Mouse (Mus musculus) embryonic facial prominence, embryonic 12.5 days (tissue): Measurements from ENCODE around the gene Pard6b. TPM values are rescaled to one million over a fixed set of nuclear protein-coding genes. Genes with fewer than 3 reads are reported as not detected.

Experiments used
- ATAC-seq: fragments of 200-750 bp; cut with Nextera tagmentation; 2 replicates; pipeline ENCODE4 v1.8.0; 2017; ENCODE audit not compliant: insufficient number of reproducible peaks, insufficient read depth, low FRiP score, low TSS enrichment
- H3K27ac ChIP-seq: fragments of 300-500 bp; sonication (generic); 2 replicates; pipeline ENCODE4 v1.5.1; 2016; ENCODE audit warnings: mild to moderate bottlenecking
- H3K27me3 ChIP-seq: fragments of 300-500 bp; sonication (generic); 2 replicates; pipeline ENCODE4 v1.6.1; 2016; ENCODE audit warnings: mild to moderate bottlenecking, moderate library complexity
- H3K36me3 ChIP-seq: fragments of 300-500 bp; sonication (generic); 2 replicates; pipeline ENCODE4 v1.6.1; 2016; ENCODE audit warnings: mild to moderate bottlenecking
- H3K4me1 ChIP-seq: fragments of 300-500 bp; sonication (generic); 2 replicates; pipeline ENCODE4 v1.6.1; 2016
- H3K4me2 ChIP-seq: fragments of 300-500 bp; sonication (generic); replicated peaks from 2 replicates; pipeline ENCODE4 v1.6.1; 2016; ENCODE audit warnings: mild to moderate bottlenecking, moderate library complexity
- H3K4me3 ChIP-seq: fragments of 300-500 bp; sonication (generic); 2 replicates; pipeline ENCODE4 v1.5.1; 2016; ENCODE audit warnings: mild to moderate bottlenecking
- H3K9ac ChIP-seq: fragments of 300-500 bp; sonication (generic); 2 replicates; pipeline ENCODE4 v1.6.1; 2016; ENCODE audit warnings: mild to moderate bottlenecking, moderate library complexity
- H3K9me3 ChIP-seq: fragments of 300-500 bp; sonication (generic); 2 replicates; pipeline ENCODE4 v1.6.1; 2016; ENCODE audit warnings: mild to moderate bottlenecking, moderate library complexity
- WGBS: fragments of 180-500 bp; shearing (Covaris S2); methylation state at CpG from one replicate; pipeline ENCODE4 v1.1.7; 2016; 5-methylcytosine and 5-hydroxymethylcytosine counted together
- polyA plus RNA-seq: library from polyadenylated mRNA; unstranded; fragments of >200 nt; fragmentation: Nextera tagmentation; extraction: Ambion mirVana; gene quantifications from 2 replicates; pipeline ENCODE4 v1.2.1, GENCODE M21; 2016

The Pard6b gene
- polyA plus RNA-seq, 1 experiment from 2014 or later, result 6.6 TPM

- H3K27me3 ChIP-seq, result peaks cover 3% of the 10 kb centered on the region
- H3K4me3 ChIP-seq, result no peak overlapping the region
- H3K9ac ChIP-seq, result no peak overlapping the region
- H3K36me3 ChIP-seq, result no peaks in the 10 kb centered on the region
- no peaks in the 10 kb centered on the region for H3K4me1 ChIP-seq
- H3K27ac ChIP-seq, result no peak overlapping the region
- no peak overlapping the region for H3K4me2 ChIP-seq
- WGBS, result 77% methylated on average over 7 of the region's 7 CpGs
- no peaks in the 10 kb centered on the region for H3K9me3 ChIP-seq
- ATAC-seq, result no peak
These were observed 15.3 kb upstream of the Pard6b start for GRCm38 (mm10) chr2:168065511-168065910.

GRCm38 (mm10) chr2:168066783-168067182 lies 14.0 kb upstream of the Pard6b start:
- WGBS, result 46% methylated on average over 8 of the region's 8 CpGs
- 0 out of 2 replicates have a peak, but pooled peaks cover under 1% of the 10 kb centered on the region for H3K4me1 ChIP-seq
- no peak overlapping the region for H3K27ac ChIP-seq
- no peak overlapping the region for H3K4me3 ChIP-seq
- H3K27me3 ChIP-seq, result peaks cover 3% of the 10 kb centered on the region
- H3K9me3 ChIP-seq, result no peaks in the 10 kb centered on the region
- H3K9ac ChIP-seq, result no peak overlapping the region
- no peaks in the 10 kb centered on the region for H3K36me3 ChIP-seq
- no peak overlapping the region for H3K4me2 ChIP-seq
- no peak for ATAC-seq

- Histone ChIP-seq H3K4me2 (no peak overlapping the region), H3K4me3 (no peak overlapping the region), H3K9ac (no peak overlapping the region), H3K27ac (no peak overlapping the region), H3K9me3 (no peaks in the 10 kb centered on the region), H3K27me3 (peaks cover 3% of the 10 kb centered on the region), H3K4me1 (peaks cover 16% of the 10 kb centered on the region), H3K36me3 (no peaks in the 10 kb centered on the region)
- WGBS, result 53% methylated on average over 5 of the region's 5 CpGs
- no peak for ATAC-seq
These were observed 10.4 kb upstream of the Pard6b start for GRCm38 (mm10) chr2:168070425-168070824.

GRCm38 (mm10) chr2:168072436-168073131 lies 8.2 kb upstream of the Pard6b start:
- Histone ChIP-seq H3K4me3 (no peak overlapping the region), H3K27me3 (no peaks in the 10 kb centered on the region), H3K9me3 (no peaks in the 10 kb centered on the region), H3K4me1 (peaks cover 16% of the 10 kb centered on the region), H3K4me2 (peak overlapping the region; percentile 30; the same call in 1 of the 2 replicates), H3K27ac (peak overlapping the region; percentile 69), H3K9ac (peak overlapping the region; percentile 15; the same call in 1 of the 2 replicates), H3K36me3 (no peaks in the 10 kb centered on the region)
- ATAC-seq, result peak; percentile 61; the same call in 1 of the 2 replicates
- WGBS, result 6% methylated on average over 8 of the region's 12 CpGs

GRCm38 (mm10) chr2:168073722-168074121 lies 7.1 kb upstream of the Pard6b start:
- H3K27me3 ChIP-seq, result peaks cover 4% of the 10 kb centered on the region; the same call in 1 of the 2 replicates
- H3K4me2 ChIP-seq, result no peak overlapping the region
- no peak overlapping the region for H3K27ac ChIP-seq
- H3K9ac ChIP-seq, result no peak overlapping the region
- 76% methylated on average over 5 of the region's 5 CpGs for WGBS
- no peak overlapping the region for H3K4me3 ChIP-seq
- no peak for ATAC-seq
- no peaks in the 10 kb centered on the region for H3K36me3 ChIP-seq
- H3K9me3 ChIP-seq, result no peaks in the 10 kb centered on the region
- peaks cover 16% of the 10 kb centered on the region for H3K4me1 ChIP-seq

- Histone ChIP-seq H3K4me2 (no peak overlapping the region), H3K4me3 (no peak overlapping the region), H3K27me3 (peaks cover 4% of the 10 kb centered on the region; the same call in 1 of the 2 replicates), H3K9me3 (no peaks in the 10 kb centered on the region), H3K9ac (no peak overlapping the region), H3K36me3 (no peaks in the 10 kb centered on the region), H3K27ac (no peak overlapping the region), H3K4me1 (peaks cover 16% of the 10 kb centered on the region)
- WGBS, result 59% methylated on average over 3 of the region's 3 CpGs
- ATAC-seq, result no peak
These were observed 6.3 kb upstream of the Pard6b start for GRCm38 (mm10) chr2:168074457-168074856.

- H3K9ac ChIP-seq, result no peak overlapping the region
- no peaks in the 10 kb centered on the region for H3K9me3 ChIP-seq
- no peak overlapping the region for H3K4me2 ChIP-seq
- no peaks in the 10 kb centered on the region for H3K36me3 ChIP-seq
- WGBS, result 72% methylated on average over 20 of the region's 20 CpGs
- no peak overlapping the region for H3K4me3 ChIP-seq
- H3K27ac ChIP-seq, result no peak overlapping the region
- peaks cover 18% of the 10 kb centered on the region for H3K4me1 ChIP-seq
- H3K27me3 ChIP-seq, result peaks cover 12% of the 10 kb centered on the region
- ATAC-seq, result no peak
These were observed 3.8 kb upstream of the Pard6b start for GRCm38 (mm10) chr2:168076840-168077576.

- ATAC-seq, result no peak
- Histone ChIP-seq H3K27ac (no peak overlapping the region), H3K9me3 (no peaks in the 10 kb centered on the region), H3K9ac (no peak overlapping the region), H3K4me3 (no peak overlapping the region), H3K4me2 (no peak overlapping the region), H3K4me1 (peaks cover 9% of the 10 kb centered on the region), H3K27me3 (peaks cover 24% of the 10 kb centered on the region), H3K36me3 (no peaks in the 10 kb centered on the region)
- 42% methylated on average over 15 of the region's 15 CpGs for WGBS
These were observed 2.5 kb upstream of the Pard6b start for GRCm38 (mm10) chr2:168078107-168078830.

GRCm38 (mm10) chr2:168081299-168081932 lies 612 bp downstream of the Pard6b start:
- Histone ChIP-seq H3K36me3 (no peaks in the 10 kb centered on the region), H3K9ac (peak overlapping the region; percentile 59), H3K27ac (peak overlapping the region; percentile 51; the same call in 1 of the 2 replicates), H3K27me3 (peaks cover 28% of the 10 kb centered on the region), H3K4me3 (peak overlapping the region; percentile 77), H3K9me3 (no peaks in the 10 kb centered on the region), H3K4me2 (peak overlapping the region; percentile 95), H3K4me1 (peaks cover 7% of the 10 kb centered on the region; the same call in 1 of the 2 replicates)
- under 1% methylated on average over 48 of the region's 49 CpGs for WGBS
- ATAC-seq, result no peak

GRCm38 (mm10) chr2:168081933-168082306 lies 1.1 kb downstream of the Pard6b start:
- 5% methylated on average over 14 of the region's 14 CpGs for whole genome bisulfite sequencing
- Histone ChIP-seq H3K4me1 (peaks cover 7% of the 10 kb centered on the region; the same call in 1 of the 2 replicates), H3K36me3 (no peaks in the 10 kb centered on the region), H3K4me2 (peak overlapping the region; percentile 95), H3K4me3 (peak overlapping the region; percentile 77), H3K27me3 (peaks cover 28% of the 10 kb centered on the region), H3K9me3 (no peaks in the 10 kb centered on the region), H3K27ac (no peak overlapping the region), H3K9ac (0 out of 2 replicates have a peak overlapping the region, but pooled peaks have one; percentile 19)
- no peak for ATAC-seq

- Histone ChIP-seq H3K36me3 (no peaks in the 10 kb centered on the region), H3K9me3 (no peaks in the 10 kb centered on the region), H3K27me3 (peaks cover 26% of the 10 kb centered on the region), H3K9ac (no peak overlapping the region), H3K4me1 (peaks cover 7% of the 10 kb centered on the region), H3K4me2 (no peak overlapping the region), H3K4me3 (no peak overlapping the region), H3K27ac (no peak overlapping the region)
- 60% methylated on average over 2 of the region's 2 CpGs for WGBS
- ATAC-seq, result no peak
These were observed 2.8 kb downstream of the Pard6b start for GRCm38 (mm10) chr2:168083593-168083992.
